Comparison of ENCODE assay signal across 10 mouse cellular contexts in genomic region chr13:53233826-53234786, GRCm38 (mm10). TPM values are rescaled to one million over a fixed set of nuclear protein-coding genes. Genes with fewer than 3 reads are reported as not detected.
A peak's percentile ranks its signal among the peaks of the same experiment; 100 is the strongest.
DNase-seq lines count a peak whose midpoint lies in the region; ATAC-seq and TF ChIP-seq lines count a peak whose summit lies in the region.
"Had no signal": no experiment of that assay in that cellular context is flagged by ENCODE, and none has a peak within 500 bp of the region (broad histone marks: within the 10 kb centered on the region; RNA-seq: fewer than 3 reads in every experiment).

No protein-coding gene starts in this region.

- 0 out of 2 replicates have a peak, but pooled peaks have one; percentile 23 for ATAC-seq in heart, embryonic 11.5 days (replicated peaks; ENCODE audit: insufficient number of reproducible peaks, low FRiP score, low TSS enrichment)
- 0 out of 2 replicates have a peak, but pooled peaks have one; percentile 10 for ATAC-seq in embryonic facial prominence, embryonic 14.5 days (ENCODE audit: low read depth)
- ATAC-seq in midbrain, embryonic 12.5 days (ENCODE audit: low FRiP score, low read depth), result no peak; the same call in 1 of the 2 replicates

- no peak for TF ChIP-seq CTCF in ES-Bruce4 (IDR thresholded peaks at IDR 0.05; ENCODE audit: low read depth, low read length)

- intact Hi-C loops in heart, postnatal 14 days (cut with DNase I), result no loop called here

- H3K36me3 ChIP-seq in heart, embryonic 11.5 days (ENCODE audit: control insufficient read depth, insufficient read depth, low read length), result no peaks in the 10 kb centered on the region
- H3K36me3 ChIP-seq in ES-Bruce4 (ENCODE audit: control insufficient read depth, insufficient read depth, low read length, poor library complexity, severe bottlenecking), result no peaks in the 10 kb centered on the region
- no peaks in the 10 kb centered on the region for H3K36me3 ChIP-seq in embryonic facial prominence, embryonic 14.5 days (ENCODE audit: control insufficient read depth, insufficient read depth, low read length)
- H3K36me3 ChIP-seq in midbrain, embryonic 12.5 days, result no peaks in the 10 kb centered on the region

- H3K4me1 ChIP-seq in heart, embryonic 11.5 days (ENCODE audit: control insufficient read depth, insufficient read depth, low read length), result peaks cover 65% of the 10 kb centered on the region
- peaks cover 8% of the 10 kb centered on the region for H3K4me1 ChIP-seq in ES-Bruce4 (ENCODE audit: control insufficient read depth, insufficient read depth, low read length)
- peaks cover 73% of the 10 kb centered on the region for H3K4me1 ChIP-seq in embryonic facial prominence, embryonic 14.5 days (ENCODE audit: control insufficient read depth, insufficient read depth, low read length)
- H3K4me1 ChIP-seq in midbrain, embryonic 12.5 days, result peaks cover 54% of the 10 kb centered on the region

- no peak overlapping the region for H3K4me2 ChIP-seq in heart, embryonic 11.5 days
- no peak overlapping the region for H3K4me2 ChIP-seq in embryonic facial prominence, embryonic 14.5 days (ENCODE audit: low read depth, low read length)
- no peak overlapping the region for H3K4me2 ChIP-seq in midbrain, embryonic 12.5 days (replicated peaks)

- H3K4me3 ChIP-seq in heart, embryonic 11.5 days (ENCODE audit: low read depth, low read length), result no peak overlapping the region
- H3K4me3 ChIP-seq in ES-Bruce4 (ENCODE audit: low read depth, low read length), result peak overlapping the region; percentile 10; the same call in 1 of the 2 replicates
- H3K4me3 ChIP-seq in embryonic facial prominence, embryonic 14.5 days (ENCODE audit: low read depth, low read length), result no peak overlapping the region
- no peak overlapping the region for H3K4me3 ChIP-seq in midbrain, embryonic 12.5 days
- H3K4me3 ChIP-seq: layer of hippocampus, adult 2 months had no signal

- no peak overlapping the region for H3K9ac ChIP-seq in heart, embryonic 11.5 days (ENCODE audit: low read depth, low read length)
- H3K9ac ChIP-seq in ES-Bruce4 (ENCODE audit: low read depth, poor library complexity, severe bottlenecking), result no peak overlapping the region
- no peak overlapping the region for H3K9ac ChIP-seq in embryonic facial prominence, embryonic 14.5 days (ENCODE audit: low read depth, low read length)
- no peak overlapping the region for H3K9ac ChIP-seq in midbrain, embryonic 12.5 days (replicated peaks)

- H3K9me3 ChIP-seq in heart, embryonic 11.5 days (replicated peaks; ENCODE audit: control insufficient read depth, low read length), result no peaks in the 10 kb centered on the region
- H3K9me3 ChIP-seq in ES-Bruce4 (replicated peaks; ENCODE audit: control insufficient read depth, insufficient read depth, low read length, poor library complexity, severe bottlenecking), result peaks cover 10% of the 10 kb centered on the region
- H3K9me3 ChIP-seq in embryonic facial prominence, embryonic 14.5 days (ENCODE audit: control insufficient read depth, low read length), result no peaks in the 10 kb centered on the region
- H3K9me3 ChIP-seq in midbrain, embryonic 12.5 days, result no peaks in the 10 kb centered on the region

- no peaks in the 10 kb centered on the region; the same call in 1 of the 2 replicates for H3K27me3 ChIP-seq in heart, embryonic 11.5 days (ENCODE audit: control insufficient read depth, insufficient read depth, low read length)
- H3K27me3 ChIP-seq in ES-Bruce4 (ENCODE audit: control insufficient read depth, insufficient read depth, low read length, poor library complexity, severe bottlenecking), result no peaks in the 10 kb centered on the region
- no peaks in the 10 kb centered on the region for H3K27me3 ChIP-seq in embryonic facial prominence, embryonic 14.5 days (replicated peaks; ENCODE audit: control insufficient read depth, insufficient read depth, low read length)
- peaks cover 62% of the 10 kb centered on the region for H3K27me3 ChIP-seq in midbrain, embryonic 12.5 days

- H3K27ac ChIP-seq in heart, embryonic 11.5 days (ENCODE audit: low read depth, low read length), result peak overlapping the region; percentile 54; the same call in 1 of the 2 replicates
- H3K27ac ChIP-seq in ES-Bruce4 (ENCODE audit: insufficient read depth, low read length), result peak overlapping the region; percentile 45; the same call in 1 of the 2 replicates
- peak overlapping the region; percentile 64 for H3K27ac ChIP-seq in embryonic facial prominence, embryonic 14.5 days (replicated peaks; ENCODE audit: low read depth, low read length)
- H3K27ac ChIP-seq in midbrain, embryonic 12.5 days (replicated peaks), result peak overlapping the region; percentile 22; the same call in 1 of the 2 replicates
- H3K27ac ChIP-seq: layer of hippocampus, adult 2 months had no signal

- no peak for TF ChIP-seq POLR2A in ES-Bruce4 (IDR thresholded peaks at IDR 0.05; ENCODE audit: insufficient read depth, low read length)

- WGBS in heart, embryonic 11.5 days (ENCODE audit: insufficient replicate concordance), result 35% methylated on average over 15 of the region's 15 CpGs
- WGBS in embryonic facial prominence, embryonic 14.5 days, result 48% methylated on average over 15 of the region's 15 CpGs
- WGBS in midbrain, embryonic 12.5 days, result 12% methylated on average over 15 of the region's 15 CpGs

- peak; percentile 81 for TF ChIP-seq EP300 in ES-Bruce4 (IDR thresholded peaks at IDR 0.05; ENCODE audit: insufficient read depth, low read depth, low read length)

- DNase-seq in heart, postnatal 14 days, result no peak
- DNase-seq in embryonic facial prominence, embryonic 14.5 days (ENCODE audit: low spot score), result no peak
- DNase-seq in left cerebral cortex, adult 8-10 months (ENCODE audit: low spot score in 2 of 2), result no peak
- no peak for DNase-seq in ovary, postnatal 10 days (ENCODE audit: low spot score)
- DNase-seq in frontal cortex, postnatal 36 days (ENCODE audit: low spot score in 2 of 2), result no peak
- DNase-seq: B cell, adult 2 months had no signal

RNA-seq across cellular contexts. Expression of gene Ror2, which starts 51.8 kb away (rescaled TPM):
- polyA plus RNA-seq in heart, embryonic 11.5 days (2014; fragmentation: Nextera tagmentation; extraction: Ambion mirVana), result 10.2 and 12.6 TPM in 2 replicates
- total RNA-seq in heart, postnatal 14 days (2021), result 1 to 10 TPM; 3.3 to 3.5 TPM
- polyA plus RNA-seq in ES-Bruce4 (2011; ENCODE audit: insufficient read depth, insufficient read length, low read depth, missing spikeins), result 23.6 and 25.0 TPM in 2 replicates
- 16.4 and 17.1 TPM in 2 replicates for polyA plus RNA-seq in embryonic facial prominence, embryonic 14.5 days (2014; fragmentation: Nextera tagmentation; extraction: Ambion mirVana)
- polyA plus RNA-seq in midbrain, embryonic 12.5 days (2016; fragmentation: Nextera tagmentation; extraction: Ambion mirVana), result 9.7 and 11.7 TPM in 2 replicates
- total RNA-seq in left cerebral cortex, adult 8-10 months (2022), result 1 to 10 TPM in 2 of 4 experiments, under 1 TPM in 2; 0.70 to 1.2 (median 0.99) TPM
